Mouse (Mus musculus) megakaryocyte, embryonic 14.5 days (primary cell): ENCODE measurements around the gene Krt75.

Experiments
- FLI1 ChIP-seq: IDR thresholded peaks from 2 replicates; pipeline ENCODE4 v1.6.1; 2012; ENCODE audit warnings: low read length, inconsistent platforms, mixed read lengths
- GATA1 ChIP-seq: IDR thresholded peaks from 3 replicates; pipeline ENCODE4 v1.6.1; 2012; ENCODE audit warnings: mixed read lengths, low read length, inconsistent platforms, borderline replicate concordance

GRCm38 (mm10) chr15:101552188-101552587 is 21.5 kb downstream of the Krt75 start:
- TF ChIP-seq GATA1, result no peak
- TF ChIP-seq FLI1, result no peak
